Mouse (Mus musculus): ENCODE data around the gene Pradc1. TPM values are rescaled to one million over a fixed set of nuclear protein-coding genes. Genes with fewer than 3 reads are reported as not detected.
A peak's percentile ranks its signal among the peaks of the same experiment; 100 is the strongest.

Pradc1 gene
- polyA plus RNA-seq, 1 experiment = 9.6 TPM

GRCm38 (mm10) chr6:85415829-85416228, 35.9 kb downstream of the Pradc1 start:
- H3K36me3 ChIP-seq (ENCODE audit: control insufficient read depth, insufficient read depth, low read length, poor library complexity, severe bottlenecking) = no peaks in the 10 kb centered on the region
- H3K4me1 ChIP-seq (ENCODE audit: control insufficient read depth, insufficient read depth, low read length) = no peaks in the 10 kb centered on the region
- no peak overlapping the region for H3K4me3 ChIP-seq (ENCODE audit: low read depth, low read length)
- no peak overlapping the region for H3K27ac ChIP-seq (ENCODE audit: insufficient read depth, low read length)
- TF ChIP-seq CTCF (IDR thresholded peaks at IDR 0.05; ENCODE audit: low read depth, low read length) (no peak), POLR2A (IDR thresholded peaks at IDR 0.05; ENCODE audit: insufficient read depth, low read length) (no peak), EP300 (IDR thresholded peaks at IDR 0.05; ENCODE audit: insufficient read depth, low read depth, low read length) (no peak)
- H3K9ac ChIP-seq (ENCODE audit: low read depth, poor library complexity, severe bottlenecking) = no peak overlapping the region
- H3K9me3 ChIP-seq (replicated peaks; ENCODE audit: control insufficient read depth, insufficient read depth, low read length, poor library complexity, severe bottlenecking) = no peaks in the 10 kb centered on the region
- H3K27me3 ChIP-seq (ENCODE audit: control insufficient read depth, insufficient read depth, low read length, poor library complexity, severe bottlenecking) = no peaks in the 10 kb centered on the region

- Histone ChIP-seq H3K4me3 (ENCODE audit: low read depth, low read length) (no peak overlapping the region), H3K9ac (ENCODE audit: low read depth, poor library complexity, severe bottlenecking) (no peak overlapping the region), H3K4me1 (ENCODE audit: control insufficient read depth, insufficient read depth, low read length) (no peaks in the 10 kb centered on the region), H3K27ac (ENCODE audit: insufficient read depth, low read length) (0 out of 2 replicates have a peak overlapping the region, but pooled peaks have one; percentile 40), H3K27me3 (ENCODE audit: control insufficient read depth, insufficient read depth, low read length, poor library complexity, severe bottlenecking) (no peaks in the 10 kb centered on the region; the same call in 1 of the 2 replicates), H3K36me3 (ENCODE audit: control insufficient read depth, insufficient read depth, low read length, poor library complexity, severe bottlenecking) (no peaks in the 10 kb centered on the region), H3K9me3 (replicated peaks; ENCODE audit: control insufficient read depth, insufficient read depth, low read length, poor library complexity, severe bottlenecking) (no peaks in the 10 kb centered on the region)
- TF ChIP-seq CTCF (IDR thresholded peaks at IDR 0.05; ENCODE audit: low read depth, low read length) (peak; percentile 63), EP300 (IDR thresholded peaks at IDR 0.05; ENCODE audit: insufficient read depth, low read depth, low read length) (no peak), POLR2A (IDR thresholded peaks at IDR 0.05; ENCODE audit: insufficient read depth, low read length) (no peak)
Observed at GRCm38 (mm10) chr6:85410771-85411273, 40.9 kb downstream of the Pradc1 start.

- Histone ChIP-seq H3K4me3 (ENCODE audit: low read depth, low read length) (peak overlapping the region; percentile 54), H3K9ac (ENCODE audit: low read depth, poor library complexity, severe bottlenecking) (peak overlapping the region; percentile 49), H3K27me3 (ENCODE audit: control insufficient read depth, insufficient read depth, low read length, poor library complexity, severe bottlenecking) (no peaks in the 10 kb centered on the region; the same call in 1 of the 2 replicates), H3K27ac (ENCODE audit: insufficient read depth, low read length) (no peak overlapping the region), H3K9me3 (replicated peaks; ENCODE audit: control insufficient read depth, insufficient read depth, low read length, poor library complexity, severe bottlenecking) (no peaks in the 10 kb centered on the region), H3K4me1 (ENCODE audit: control insufficient read depth, insufficient read depth, low read length) (no peaks in the 10 kb centered on the region), H3K36me3 (ENCODE audit: control insufficient read depth, insufficient read depth, low read length, poor library complexity, severe bottlenecking) (no peaks in the 10 kb centered on the region)
- TF ChIP-seq POLR2A (IDR thresholded peaks at IDR 0.05; ENCODE audit: insufficient read depth, low read length) = no peak
- TF ChIP-seq EP300 (IDR thresholded peaks at IDR 0.05; ENCODE audit: insufficient read depth, low read depth, low read length) = no peak
- no peak for TF ChIP-seq CTCF (IDR thresholded peaks at IDR 0.05; ENCODE audit: low read depth, low read length)
Observed at GRCm38 (mm10) chr6:85409003-85409402, 42.8 kb downstream of the Pradc1 start.

GRCm38 (mm10) chr6:85403039-85403438, 48.7 kb downstream of the Pradc1 start:
- H3K27ac ChIP-seq (ENCODE audit: insufficient read depth, low read length) = no peak overlapping the region
- H3K27me3 ChIP-seq (ENCODE audit: control insufficient read depth, insufficient read depth, low read length, poor library complexity, severe bottlenecking) = no peaks in the 10 kb centered on the region
- TF ChIP-seq POLR2A (IDR thresholded peaks at IDR 0.05; ENCODE audit: insufficient read depth, low read length) (no peak), CTCF (IDR thresholded peaks at IDR 0.05; ENCODE audit: low read depth, low read length) (no peak)
- H3K9me3 ChIP-seq (replicated peaks; ENCODE audit: control insufficient read depth, insufficient read depth, low read length, poor library complexity, severe bottlenecking) = no peaks in the 10 kb centered on the region
- H3K4me1 ChIP-seq (ENCODE audit: control insufficient read depth, insufficient read depth, low read length) = no peaks in the 10 kb centered on the region
- no peak overlapping the region for H3K9ac ChIP-seq (ENCODE audit: low read depth, poor library complexity, severe bottlenecking)
- H3K36me3 ChIP-seq (ENCODE audit: control insufficient read depth, insufficient read depth, low read length, poor library complexity, severe bottlenecking) = no peaks in the 10 kb centered on the region
- H3K4me3 ChIP-seq (ENCODE audit: low read depth, low read length) = no peak overlapping the region

- Histone ChIP-seq H3K27ac (ENCODE audit: insufficient read depth, low read length) (no peak overlapping the region), H3K27me3 (ENCODE audit: control insufficient read depth, insufficient read depth, low read length, poor library complexity, severe bottlenecking) (no peaks in the 10 kb centered on the region), H3K4me1 (ENCODE audit: control insufficient read depth, insufficient read depth, low read length) (no peaks in the 10 kb centered on the region), H3K9me3 (replicated peaks; ENCODE audit: control insufficient read depth, insufficient read depth, low read length, poor library complexity, severe bottlenecking) (no peaks in the 10 kb centered on the region), H3K36me3 (ENCODE audit: control insufficient read depth, insufficient read depth, low read length, poor library complexity, severe bottlenecking) (no peaks in the 10 kb centered on the region), H3K9ac (ENCODE audit: low read depth, poor library complexity, severe bottlenecking) (no peak overlapping the region), H3K4me3 (ENCODE audit: low read depth, low read length) (no peak overlapping the region)
- TF ChIP-seq POLR2A (IDR thresholded peaks at IDR 0.05; ENCODE audit: insufficient read depth, low read length) (no peak), EP300 (IDR thresholded peaks at IDR 0.05; ENCODE audit: insufficient read depth, low read depth, low read length) (no peak), CTCF (IDR thresholded peaks at IDR 0.05; ENCODE audit: low read depth, low read length) (no peak)
Observed at GRCm38 (mm10) chr6:85402613-85403012, 49.2 kb downstream of the Pradc1 start.

GRCm38 (mm10) chr6:85399715-85400114, 52.1 kb downstream of the Pradc1 start:
- Histone ChIP-seq H3K4me3 (ENCODE audit: low read depth, low read length) (no peak overlapping the region), H3K27me3 (ENCODE audit: control insufficient read depth, insufficient read depth, low read length, poor library complexity, severe bottlenecking) (no peaks in the 10 kb centered on the region), H3K9ac (ENCODE audit: low read depth, poor library complexity, severe bottlenecking) (no peak overlapping the region), H3K27ac (ENCODE audit: insufficient read depth, low read length) (no peak overlapping the region), H3K36me3 (ENCODE audit: control insufficient read depth, insufficient read depth, low read length, poor library complexity, severe bottlenecking) (no peaks in the 10 kb centered on the region), H3K4me1 (ENCODE audit: control insufficient read depth, insufficient read depth, low read length) (no peaks in the 10 kb centered on the region), H3K9me3 (replicated peaks; ENCODE audit: control insufficient read depth, insufficient read depth, low read length, poor library complexity, severe bottlenecking) (no peaks in the 10 kb centered on the region; the same call in 1 of the 2 replicates)
- TF ChIP-seq EP300 (IDR thresholded peaks at IDR 0.05; ENCODE audit: insufficient read depth, low read depth, low read length) (no peak), CTCF (IDR thresholded peaks at IDR 0.05; ENCODE audit: low read depth, low read length) (no peak)
